Mouse (Mus musculus): ENCODE data around the gene Zfp217. TPM values are rescaled to one million over a fixed set of nuclear protein-coding genes. Genes with fewer than 3 reads are reported as not detected.

Gene Zfp217
- polyA plus RNA-seq, 2 experiments: 2.3 to 4.8 TPM

DNA sequence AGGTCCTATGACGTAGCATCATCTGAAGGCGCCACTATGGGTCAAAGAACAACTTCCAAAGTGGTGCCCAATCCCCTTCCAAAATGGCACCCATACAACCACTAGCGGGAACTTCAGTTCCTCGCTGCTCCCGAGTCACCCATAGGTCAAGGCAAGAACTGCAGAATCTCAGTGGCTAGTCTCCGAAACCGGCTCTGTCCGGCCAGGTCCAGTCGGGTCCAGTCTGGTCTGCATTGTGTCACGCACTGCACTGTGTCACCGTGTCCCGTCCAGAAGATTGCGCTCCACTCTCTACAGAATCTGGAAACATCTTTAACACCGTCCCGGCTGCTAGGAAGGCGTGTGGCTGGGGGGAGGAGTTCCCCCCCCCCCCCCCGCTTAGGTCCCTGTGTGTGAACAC, 53.7 kb downstream of the Zfp217 start:
- DNase-seq (ENCODE audit: low read depth in 3 of 3, low spot score in 3 of 3) (no peak), ATAC-seq (ENCODE audit: insufficient read depth) (no peak)
- Histone ChIP-seq H3K4me3 (ENCODE audit: insufficient read depth in 1 of 2, low read depth in 2 of 2, low read length in 2 of 2) (no peak overlapping the region), H3K9me3 (ENCODE audit: control insufficient read depth, low read length) (no peaks in the 10 kb centered on the region), H3K4me2 (ENCODE audit: low read depth) (no peak overlapping the region), H3K4me1 (replicated peaks; ENCODE audit: control insufficient read depth in 2 of 2, insufficient read depth in 2 of 2, low read length in 1 of 2) (no peaks in the 10 kb centered on the region; a peak in 1 of 4 replicates), H3K27ac (no peak overlapping the region), H3K36me3 (replicated peaks; ENCODE audit: control insufficient read depth, insufficient read depth, low read depth) (no peaks in the 10 kb centered on the region), H3K9ac (replicated peaks) (no peak overlapping the region), H3K27me3 (ENCODE audit: control insufficient read depth, insufficient read depth, low read length) (no peaks in the 10 kb centered on the region)
- TF ChIP-seq CTCF (IDR thresholded peaks at IDR 0.05; ENCODE audit: low read depth) (no peak), EP300 (IDR thresholded peaks at IDR 0.05; ENCODE audit: low read depth) (no peak)
- WGBS (ENCODE audit: insufficient replicate concordance): 87% methylated on average over 14 of the region's 17 CpGs

DNA sequence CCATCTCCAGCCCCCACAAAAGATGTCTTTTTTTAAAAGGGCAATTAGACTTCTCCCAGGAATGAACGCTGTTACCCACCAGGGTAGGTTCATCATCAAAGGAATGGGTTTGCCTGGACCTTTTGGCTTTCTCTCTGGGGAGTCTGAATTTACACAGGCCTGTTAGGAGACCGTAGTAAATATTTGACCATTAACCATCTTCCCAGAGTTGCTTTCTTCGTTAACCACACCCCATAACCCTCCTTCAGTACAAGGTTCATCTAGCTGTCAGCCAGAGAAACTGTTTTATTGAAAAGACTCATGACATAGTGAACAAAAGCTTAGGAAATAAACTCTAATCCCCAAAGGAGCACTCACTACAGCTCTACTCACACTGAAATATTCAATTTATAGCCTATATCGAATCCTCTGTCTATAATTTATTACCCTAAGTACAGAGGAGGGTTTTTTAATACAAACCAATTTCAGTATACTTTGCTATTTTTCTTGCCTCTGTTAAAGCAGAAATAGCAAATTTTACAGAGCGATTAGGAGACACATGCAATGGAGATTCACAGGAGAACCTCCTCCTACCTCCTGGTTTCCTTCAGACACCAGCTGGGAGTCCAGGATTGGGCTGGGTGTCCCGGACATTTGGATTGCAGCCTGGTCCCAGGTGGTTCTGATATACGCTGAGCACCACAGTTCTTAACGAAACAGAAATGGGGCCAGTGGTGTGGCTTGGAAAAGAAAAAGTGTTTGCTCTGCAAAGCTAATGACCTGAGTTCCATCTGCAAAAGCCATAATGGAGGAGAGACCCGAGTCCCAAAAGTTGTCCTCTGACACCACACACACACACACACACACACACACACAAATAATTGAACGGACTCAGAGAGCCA, 56.1 kb downstream of the Zfp217 start:
- H3K9ac ChIP-seq (replicated peaks): no peak overlapping the region
- no peaks in the 10 kb centered on the region for H3K27me3 ChIP-seq (ENCODE audit: control insufficient read depth, insufficient read depth, low read length)
- no peak overlapping the region for H3K27ac ChIP-seq
- TF ChIP-seq CTCF (IDR thresholded peaks at IDR 0.05; ENCODE audit: low read depth) (no peak), EP300 (IDR thresholded peaks at IDR 0.05; ENCODE audit: low read depth) (no peak)
- ATAC-seq (ENCODE audit: insufficient read depth) (no peak), DNase-seq (ENCODE audit: low read depth in 3 of 3, low spot score in 3 of 3) (no peak)
- H3K9me3 ChIP-seq (ENCODE audit: control insufficient read depth, low read length): no peaks in the 10 kb centered on the region
- 64% methylated on average over 10 of the region's 10 CpGs for WGBS (ENCODE audit: insufficient replicate concordance)
- peaks cover 12 to 13% of the 10 kb centered on the region in 2 experiments for H3K4me1 ChIP-seq (replicated peaks; ENCODE audit: control insufficient read depth in 2 of 2, insufficient read depth in 2 of 2, low read length in 1 of 2)
- H3K36me3 ChIP-seq (replicated peaks; ENCODE audit: control insufficient read depth, insufficient read depth, low read depth): no peaks in the 10 kb centered on the region
- H3K4me2 ChIP-seq (ENCODE audit: low read depth): no peak overlapping the region
- H3K4me3 ChIP-seq (ENCODE audit: insufficient read depth in 1 of 2, low read depth in 2 of 2, low read length in 2 of 2): no peak overlapping the region

DNA sequence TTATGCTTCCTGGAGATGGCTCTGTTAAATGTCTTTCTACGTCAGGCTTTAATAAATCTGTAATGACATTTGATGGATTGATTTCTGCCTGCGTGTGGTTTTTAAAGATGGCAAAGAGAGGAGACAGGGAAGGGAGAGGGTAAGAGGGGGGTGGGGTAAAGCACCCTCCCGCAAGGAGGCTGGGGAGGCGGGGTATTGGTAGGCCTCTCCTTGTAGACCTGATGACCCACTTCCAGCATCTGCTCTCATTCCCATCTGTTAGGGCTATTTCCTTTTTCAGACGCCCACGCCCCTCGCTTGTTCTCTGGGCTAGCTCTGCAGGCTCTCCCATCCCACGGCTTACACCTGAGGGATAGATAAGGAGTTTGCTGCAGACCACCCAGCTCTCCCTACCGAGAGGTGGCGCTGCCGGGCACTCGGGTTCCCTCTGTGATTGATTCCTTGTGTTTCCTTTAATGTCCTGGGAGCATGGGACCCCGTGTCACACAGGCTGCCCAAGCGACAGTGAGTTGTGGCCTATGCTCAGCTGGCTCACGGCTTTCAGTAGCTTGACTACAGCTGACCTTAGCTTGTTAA, 69.4 kb downstream of the Zfp217 start:
- WGBS (ENCODE audit: insufficient replicate concordance): 36% methylated on average over 15 of the region's 15 CpGs
- no peak for DNase-seq (ENCODE audit: low read depth in 3 of 3, low spot score in 3 of 3)

DNA sequence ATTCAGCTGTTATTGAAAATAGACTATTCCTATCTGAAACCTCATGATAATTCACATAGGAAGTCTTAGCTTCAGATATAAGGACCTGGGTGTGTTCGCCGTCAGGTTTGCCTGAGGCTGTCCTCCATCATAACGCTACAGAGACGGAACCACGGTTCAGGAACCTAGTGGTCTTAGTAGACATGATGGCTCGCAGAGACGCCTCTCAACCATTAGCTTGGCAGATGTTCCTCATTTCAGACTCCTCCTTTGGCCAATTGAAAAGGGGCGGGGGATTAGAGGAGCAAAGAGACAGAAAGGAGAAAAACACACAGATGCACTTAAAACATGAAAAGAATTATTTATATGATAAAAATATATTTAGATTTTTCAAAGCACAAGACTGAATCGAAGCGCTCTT, 69.9 kb downstream of the Zfp217 start:
- TF ChIP-seq EP300 (IDR thresholded peaks at IDR 0.05; ENCODE audit: low read depth) (no peak), CTCF (IDR thresholded peaks at IDR 0.05; ENCODE audit: low read depth) (no peak)
- DNase-seq (ENCODE audit: low read depth in 3 of 3, low spot score in 3 of 3) (no peak), ATAC-seq (ENCODE audit: insufficient read depth) (no peak)
- no peak overlapping the region for H3K9ac ChIP-seq (replicated peaks)
- no peaks in the 10 kb centered on the region for H3K9me3 ChIP-seq (ENCODE audit: control insufficient read depth, low read length)
- WGBS (ENCODE audit: insufficient replicate concordance): 50% methylated on average over 10 of the region's 10 CpGs
- H3K4me1 ChIP-seq (replicated peaks; ENCODE audit: control insufficient read depth in 2 of 2, insufficient read depth in 2 of 2, low read length in 1 of 2): no peaks in the 10 kb centered on the region
- no peaks in the 10 kb centered on the region for H3K36me3 ChIP-seq (replicated peaks; ENCODE audit: control insufficient read depth, insufficient read depth, low read depth)
- no peaks in the 10 kb centered on the region for H3K27me3 ChIP-seq (ENCODE audit: control insufficient read depth, insufficient read depth, low read length)
- no peak overlapping the region for H3K4me3 ChIP-seq (ENCODE audit: insufficient read depth in 1 of 2, low read depth in 2 of 2, low read length in 2 of 2)
- H3K4me2 ChIP-seq (ENCODE audit: low read depth): no peak overlapping the region
- H3K27ac ChIP-seq: no peak overlapping the region

More for the DNA sequence above, 69.4 kb downstream of the Zfp217 start:
- no peaks in the 10 kb centered on the region for H3K36me3 ChIP-seq (replicated peaks; ENCODE audit: control insufficient read depth, insufficient read depth, low read depth)
- no peak for ATAC-seq (ENCODE audit: insufficient read depth)
- no peaks in the 10 kb centered on the region for H3K9me3 ChIP-seq (ENCODE audit: control insufficient read depth, low read length)
- peak; percentile 40; the same call in 1 of the 2 replicates for TF ChIP-seq CTCF (IDR thresholded peaks at IDR 0.05; ENCODE audit: low read depth)
- no peak for TF ChIP-seq EP300 (IDR thresholded peaks at IDR 0.05; ENCODE audit: low read depth)
- no peak overlapping the region for H3K4me2 ChIP-seq (ENCODE audit: low read depth)
- H3K27me3 ChIP-seq (ENCODE audit: control insufficient read depth, insufficient read depth, low read length): no peaks in the 10 kb centered on the region
- H3K4me3 ChIP-seq (ENCODE audit: insufficient read depth in 1 of 2, low read depth in 2 of 2, low read length in 2 of 2): no peak overlapping the region
- no peaks in the 10 kb centered on the region for H3K4me1 ChIP-seq (replicated peaks; ENCODE audit: control insufficient read depth in 2 of 2, insufficient read depth in 2 of 2, low read length in 1 of 2)
- no peak overlapping the region for H3K9ac ChIP-seq (replicated peaks)
- no peak overlapping the region for H3K27ac ChIP-seq

GRCm38 (mm10) chr2:170076941-170077490, 70.9 kb downstream of the Zfp217 start:
- no peak overlapping the region for H3K27ac ChIP-seq
- ATAC-seq (ENCODE audit: insufficient read depth) (no peak), DNase-seq (ENCODE audit: low read depth in 3 of 3, low spot score in 3 of 3) (no peak)
- whole genome bisulfite sequencing (ENCODE audit: insufficient replicate concordance): 65% methylated on average over 6 of the region's 6 CpGs
- H3K36me3 ChIP-seq (replicated peaks; ENCODE audit: control insufficient read depth, insufficient read depth, low read depth): no peaks in the 10 kb centered on the region
- H3K9ac ChIP-seq (replicated peaks): no peak overlapping the region
- H3K4me3 ChIP-seq (ENCODE audit: insufficient read depth in 1 of 2, low read depth in 2 of 2, low read length in 2 of 2): no peak overlapping the region
- no peak overlapping the region for H3K4me2 ChIP-seq (ENCODE audit: low read depth)
- H3K9me3 ChIP-seq (ENCODE audit: control insufficient read depth, low read length): no peaks in the 10 kb centered on the region
- H3K27me3 ChIP-seq (ENCODE audit: control insufficient read depth, insufficient read depth, low read length): no peaks in the 10 kb centered on the region
- TF ChIP-seq CTCF (IDR thresholded peaks at IDR 0.05; ENCODE audit: low read depth) (no peak), EP300 (IDR thresholded peaks at IDR 0.05; ENCODE audit: low read depth) (no peak)
- H3K4me1 ChIP-seq (replicated peaks; ENCODE audit: control insufficient read depth in 2 of 2, insufficient read depth in 2 of 2, low read length in 1 of 2): no peaks in the 10 kb centered on the region
